Mouse (Mus musculus) thymus, adult 2 months (tissue): ENCODE measurements at regions not wholly inside any gene's neighbourhood (a gene's known extent, or its start where the extent isn't known, plus 50 kb on each side); places are given as distances from the start of the nearest gene placed in this dataset.

Source experiments
- DNase-seq: peaks from one replicate; pipeline ENCODE4 v3.0.0; 2021
- H3K27ac ChIP-seq: fragments of 200-500 bp; 2 replicates; pipeline ENCODE4 v1.5.1; 2012; ENCODE audit warnings: low read length, control low read depth; ENCODE audit not compliant: control insufficient read depth, insufficient read depth
- H3K27me3 ChIP-seq: fragments of 200-500 bp; 2 replicates; pipeline ENCODE4 v1.6.1; 2012; ENCODE audit warnings: mild to moderate bottlenecking, low read length, moderate library complexity, mixed read lengths; ENCODE audit not compliant: control insufficient read depth, insufficient read depth
- H3K36me3 ChIP-seq: fragments of 200-500 bp; 2 replicates; pipeline ENCODE4 v1.6.1; 2012; ENCODE audit warnings: mild to moderate bottlenecking, low read length, moderate library complexity; ENCODE audit not compliant: control insufficient read depth, insufficient read depth
- H3K4me1 ChIP-seq: fragments of 200-500 bp; replicated peaks from 2 replicates; pipeline ENCODE4 v1.6.1; 2012; ENCODE audit warnings: low read length; ENCODE audit not compliant: control insufficient read depth, insufficient read depth
- H3K4me3 ChIP-seq: fragments of 200-500 bp; 2 replicates; pipeline ENCODE4 v1.5.1; 2012; ENCODE audit warnings: mild to moderate bottlenecking, low read length, control low read depth, moderate library complexity; ENCODE audit not compliant: control insufficient read depth, insufficient read depth
- CTCF ChIP-seq: fragments of 200-500 bp; IDR thresholded peaks from 2 replicates; pipeline ENCODE4 v1.5.1; 2012; ENCODE audit warnings: mild to moderate bottlenecking, control low read depth, low read length, moderate library complexity, borderline replicate concordance; ENCODE audit not compliant: control insufficient read depth, poor library complexity, insufficient read depth; ENCODE audit errors: extremely low read depth
- POLR2A ChIP-seq: fragments of 200-500 bp; IDR thresholded peaks from 2 replicates; pipeline ENCODE4 v1.6.1; 2012; ENCODE audit warnings: mild to moderate bottlenecking, low read length, control low read depth, moderate library complexity; ENCODE audit not compliant: control insufficient read depth, poor library complexity, insufficient read depth; ENCODE audit errors: extremely low read depth
- WGBS: fragments of 180-500 bp; shearing (Covaris S2); methylation state at CpG from one replicate; pipeline ENCODE4 v1.1.7; 2018; 5-methylcytosine and 5-hydroxymethylcytosine counted together

DNA sequence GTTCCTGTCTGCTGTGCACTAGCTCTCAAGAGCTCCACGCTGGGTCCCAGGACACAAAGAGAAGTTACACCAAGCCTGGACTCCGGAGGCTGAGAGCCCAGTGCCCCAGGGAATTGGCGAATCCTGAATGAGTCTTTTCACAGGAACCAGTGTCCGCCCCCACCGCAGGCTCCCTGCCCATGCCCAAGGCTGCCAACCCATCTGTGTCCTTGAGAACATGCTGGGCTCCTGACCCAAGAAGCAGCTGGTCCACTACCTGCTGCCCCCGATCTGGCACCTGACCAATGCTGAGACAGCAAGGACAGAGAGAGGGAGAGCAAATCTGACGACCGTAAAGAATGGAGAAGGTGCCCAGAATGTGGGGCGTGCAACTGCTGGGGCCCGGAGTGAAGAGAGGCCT, 85.2 kb upstream of the Cplx2 start:
- no peak overlapping the region for H3K27ac ChIP-seq
- no peaks in the 10 kb centered on the region for H3K36me3 ChIP-seq
- H3K4me3 ChIP-seq, result no peak overlapping the region
- DNase-seq, result no peak
- H3K4me1 ChIP-seq, result 0 out of 2 replicates have a peak, but pooled peaks cover 3% of the 10 kb centered on the region
- H3K27me3 ChIP-seq, result no peaks in the 10 kb centered on the region
- 90% methylated on average over 10 of the region's 10 CpGs for WGBS
- TF ChIP-seq POLR2A (no peak), CTCF (no peak)

GRCm38 (mm10) chr13:54286616-54287015, 84.5 kb upstream of the Cplx2 start:
- TF ChIP-seq POLR2A, result no peak
- TF ChIP-seq CTCF, result no peak
- Histone ChIP-seq H3K27ac (no peak overlapping the region), H3K36me3 (no peaks in the 10 kb centered on the region), H3K4me3 (no peak overlapping the region), H3K27me3 (no peaks in the 10 kb centered on the region), H3K4me1 (0 out of 2 replicates have a peak, but pooled peaks cover 3% of the 10 kb centered on the region)
- DNase-seq, result no peak
- WGBS, result 89% methylated on average over 11 of the region's 11 CpGs

DNA sequence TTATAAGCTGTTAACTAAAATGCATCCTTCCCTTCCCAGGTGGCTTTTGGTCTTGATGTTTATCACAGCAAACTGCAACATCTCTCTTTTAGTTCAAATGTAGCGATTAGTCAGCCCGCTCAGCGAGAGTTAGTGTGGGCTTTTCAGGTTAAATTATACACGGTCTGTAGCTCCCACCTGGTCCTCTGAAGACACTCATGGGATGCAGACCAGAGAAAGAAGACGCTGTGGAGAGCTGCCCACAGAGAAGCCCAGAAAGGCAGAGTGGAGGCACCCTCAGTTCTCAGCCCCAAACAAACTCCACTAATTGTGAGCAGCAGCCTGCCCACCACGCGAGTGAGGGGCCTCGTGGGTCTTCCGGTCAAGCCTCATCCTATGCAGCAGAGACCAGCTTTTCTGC, 81.1 kb upstream of the Cplx2 start:
- Histone ChIP-seq H3K36me3 (no peaks in the 10 kb centered on the region), H3K27ac (no peak overlapping the region), H3K27me3 (no peaks in the 10 kb centered on the region), H3K4me3 (no peak overlapping the region), H3K4me1 (no peaks in the 10 kb centered on the region)
- no peak for TF ChIP-seq POLR2A
- no peak for TF ChIP-seq CTCF
- DNase-seq, result no peak
- 89% methylated on average over 9 of the region's 9 CpGs for WGBS

- Histone ChIP-seq H3K4me3 (no peak overlapping the region), H3K4me1 (no peaks in the 10 kb centered on the region), H3K36me3 (no peaks in the 10 kb centered on the region), H3K27ac (no peak overlapping the region), H3K27me3 (no peaks in the 10 kb centered on the region)
- no peak for DNase-seq
- 87% methylated on average over 6 of the region's 6 CpGs for WGBS
- no peak for TF ChIP-seq CTCF
- no peak for TF ChIP-seq POLR2A
Observed at GRCm38 (mm10) chr13:54292394-54292793, 78.8 kb upstream of the Cplx2 start.

DNA sequence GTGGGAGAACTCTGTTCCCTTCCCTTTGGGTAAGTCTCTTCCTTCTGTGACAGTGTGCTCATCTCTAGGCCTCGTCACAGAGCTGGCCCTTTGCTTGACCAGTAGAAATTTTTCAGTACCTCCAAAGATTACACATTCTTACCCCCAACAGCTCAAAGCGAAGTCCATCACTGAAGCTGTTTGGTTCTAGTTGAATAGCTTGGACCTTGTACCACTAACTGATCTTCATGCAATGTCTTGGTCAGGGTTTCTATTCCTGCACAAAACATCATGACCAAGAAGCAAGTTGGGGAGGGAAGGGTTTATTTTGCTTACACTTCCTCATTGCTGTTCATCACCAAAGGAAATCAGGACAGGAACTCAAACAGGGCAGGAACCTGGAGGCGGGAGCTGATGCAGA, 78.1 kb upstream of the Cplx2 start:
- Histone ChIP-seq H3K4me1 (no peaks in the 10 kb centered on the region), H3K27me3 (no peaks in the 10 kb centered on the region), H3K36me3 (no peaks in the 10 kb centered on the region), H3K4me3 (no peak overlapping the region), H3K27ac (no peak overlapping the region)
- 80% methylated on average over 3 of the region's 3 CpGs for WGBS
- TF ChIP-seq CTCF (no peak), POLR2A (no peak)
- DNase-seq, result no peak

GRCm38 (mm10) chr13:54295475-54296259, 75.5 kb upstream of the Cplx2 start:
- H3K27ac ChIP-seq, result no peak overlapping the region
- no peak for DNase-seq
- H3K27me3 ChIP-seq, result no peaks in the 10 kb centered on the region
- H3K4me1 ChIP-seq, result no peaks in the 10 kb centered on the region
- 65% methylated on average over 5 of the region's 5 CpGs for WGBS
- no peak for TF ChIP-seq CTCF
- no peak for TF ChIP-seq POLR2A
- H3K4me3 ChIP-seq, result no peak overlapping the region
- H3K36me3 ChIP-seq, result no peaks in the 10 kb centered on the region

GRCm38 (mm10) chr13:54296260-54296555, 74.9 kb upstream of the Cplx2 start:
- H3K4me3 ChIP-seq, result no peak overlapping the region
- 55% methylated on average over 1 of the region's 1 CpGs for WGBS
- H3K27ac ChIP-seq, result no peak overlapping the region
- no peak for TF ChIP-seq CTCF
- no peak for TF ChIP-seq POLR2A
- no peak for DNase-seq
- no peaks in the 10 kb centered on the region for H3K4me1 ChIP-seq
- H3K27me3 ChIP-seq, result peaks cover 4% of the 10 kb centered on the region
- no peaks in the 10 kb centered on the region for H3K36me3 ChIP-seq
